Mouse (Mus musculus) limb, embryonic 10.5 days (tissue): ENCODE measurements around the gene Cys1. TPM values are rescaled to one million over a fixed set of nuclear protein-coding genes. Genes with fewer than 3 reads are reported as not detected.
"Not testable (repeated sequence)": the region's sequence is repeated elsewhere in the genome, so short reads cannot be mapped to it uniquely, and the experiment has no call there.

Source experiments
- DNase-seq: peaks from one replicate; pipeline ENCODE4 v3.0.0-alpha.2; 2017; ENCODE audit warnings: low spot score
- H3K27ac ChIP-seq: fragments of 300-500 bp; sonication (generic); 2 replicates; pipeline ENCODE4 v1.5.1; 2016; ENCODE audit warnings: mild to moderate bottlenecking
- H3K27me3 ChIP-seq: fragments of 300-500 bp; sonication (generic); 2 replicates; pipeline ENCODE4 v1.6.1; 2016; ENCODE audit warnings: low read depth, mild to moderate bottlenecking; ENCODE audit not compliant: poor library complexity, severe bottlenecking
- H3K36me3 ChIP-seq: fragments of 300-500 bp; sonication (generic); 2 replicates; pipeline ENCODE4 v1.6.1; 2016; ENCODE audit warnings: mild to moderate bottlenecking, moderate library complexity
- H3K4me1 ChIP-seq: fragments of 300-500 bp; sonication (generic); 2 replicates; pipeline ENCODE4 v1.6.1; 2016
- H3K4me3 ChIP-seq: fragments of 300-500 bp; sonication (generic); 2 replicates; pipeline ENCODE4 v1.5.1; 2016; ENCODE audit warnings: mild to moderate bottlenecking, moderate library complexity
- H3K9me3 ChIP-seq: fragments of 300-500 bp; sonication (generic); replicated peaks from 2 replicates; pipeline ENCODE4 v1.6.1; 2016; ENCODE audit warnings: mild to moderate bottlenecking
- whole genome bisulfite sequencing: fragments of 180-500 bp; shearing (Covaris S2); methylation state at CpG from one replicate; pipeline ENCODE4 v1.1.7; 2016; 5-methylcytosine and 5-hydroxymethylcytosine counted together
- polyA plus RNA-seq: library from polyadenylated mRNA; unstranded; fragments of >200 nt; fragmentation: Nextera tagmentation; extraction: Ambion mirVana; gene quantifications from 2 replicates; pipeline ENCODE4 v1.2.1, GENCODE M21; 2016

The Cys1 gene
- polyA plus RNA-seq, 1 experiment from 2014 or later: 0.21 TPM

DNA sequence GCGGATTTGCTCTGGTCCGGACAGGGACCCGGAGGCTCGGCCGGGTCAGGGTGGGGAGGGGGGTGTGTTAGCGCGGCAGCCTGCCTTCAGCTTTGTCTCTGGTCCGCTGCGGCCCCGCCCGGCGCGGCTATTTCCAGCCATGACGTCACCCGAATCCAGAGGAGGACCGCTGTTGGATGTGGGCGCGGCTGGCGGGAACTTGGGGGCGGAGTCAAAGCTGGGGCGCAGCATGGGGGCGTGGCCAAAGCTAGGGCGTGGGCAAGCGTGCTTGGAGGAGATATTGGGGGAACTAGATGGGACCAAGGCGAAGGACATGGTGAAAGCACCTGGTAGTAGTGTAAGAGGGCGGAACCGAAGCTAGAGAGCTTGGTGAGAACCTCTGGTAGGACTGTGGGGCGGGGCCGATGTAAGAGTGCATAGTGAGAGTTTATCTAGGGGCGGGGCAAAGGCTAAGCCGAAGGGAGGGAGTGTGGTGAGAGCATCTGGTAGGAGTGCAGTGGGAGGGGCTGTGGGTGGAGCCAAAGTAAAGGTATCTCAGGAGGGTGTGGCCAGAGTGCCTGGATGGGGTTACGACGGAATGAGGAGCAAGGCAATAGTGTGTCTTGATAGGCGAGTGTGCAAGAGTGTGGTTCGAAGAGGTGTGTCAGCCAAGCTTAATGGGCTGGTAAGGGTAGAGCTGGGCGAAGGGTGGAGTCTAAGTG lies 29.8 kb downstream of the Cys1 start:
- DNase-seq: peak; percentile 96
- under 1% methylated on average over 36 of the region's 36 CpGs for WGBS
- no peaks in the 10 kb centered on the region for H3K9me3 ChIP-seq
- peak overlapping the region; percentile 99 for H3K27ac ChIP-seq
- no peaks in the 10 kb centered on the region for H3K27me3 ChIP-seq
- H3K4me3 ChIP-seq: peak overlapping the region; percentile 94
- peaks cover 24% of the 10 kb centered on the region for H3K4me1 ChIP-seq
- peaks cover 35% of the 10 kb centered on the region for H3K36me3 ChIP-seq

DNA sequence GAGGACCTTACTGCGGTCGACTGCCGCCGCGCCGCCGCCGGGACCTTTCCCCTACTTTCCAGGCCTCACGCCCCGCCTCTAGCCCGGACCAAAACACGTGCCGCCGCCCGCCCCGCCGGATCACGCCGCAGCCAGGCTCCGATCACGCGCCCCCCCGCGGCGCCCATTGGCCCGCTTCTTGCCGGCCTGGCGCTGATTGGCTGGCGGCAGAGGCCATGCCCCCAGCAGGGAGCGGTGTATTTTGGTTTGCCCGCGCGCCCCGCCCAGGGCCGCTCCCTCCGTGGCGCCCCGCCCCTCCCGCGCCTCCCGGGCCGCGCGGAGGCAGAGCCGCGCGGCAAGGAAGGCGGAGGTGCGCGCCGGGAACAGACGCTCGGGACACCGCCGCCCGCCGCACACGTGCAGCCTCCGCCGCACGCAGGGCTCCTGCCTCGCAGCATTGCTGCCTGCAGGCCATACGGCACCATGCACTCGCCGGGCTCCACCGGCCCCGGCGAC lies 30.5 kb downstream of the Cys1 start, which contains the start of gene Klf11:
TSS of gene Klf11 (plus strand) at position 212 of the 495 bp plus-strand sequence.
- H3K9me3 ChIP-seq: no peaks in the 10 kb centered on the region
- H3K4me3 ChIP-seq: peak within 1 kb of the TSS; percentile 94
- H3K4me1 ChIP-seq: peaks cover 24% of the 10 kb centered on the region
- peak within 1 kb of the TSS; percentile 99 for H3K27ac ChIP-seq
- H3K36me3 ChIP-seq: peaks cover 28% of the 10 kb centered on the region
- H3K27me3 ChIP-seq: no peaks in the 10 kb centered on the region
- WGBS: under 1% methylated on average over 68 of the region's 68 CpGs
- peak; percentile 99 for DNase-seq

DNA sequence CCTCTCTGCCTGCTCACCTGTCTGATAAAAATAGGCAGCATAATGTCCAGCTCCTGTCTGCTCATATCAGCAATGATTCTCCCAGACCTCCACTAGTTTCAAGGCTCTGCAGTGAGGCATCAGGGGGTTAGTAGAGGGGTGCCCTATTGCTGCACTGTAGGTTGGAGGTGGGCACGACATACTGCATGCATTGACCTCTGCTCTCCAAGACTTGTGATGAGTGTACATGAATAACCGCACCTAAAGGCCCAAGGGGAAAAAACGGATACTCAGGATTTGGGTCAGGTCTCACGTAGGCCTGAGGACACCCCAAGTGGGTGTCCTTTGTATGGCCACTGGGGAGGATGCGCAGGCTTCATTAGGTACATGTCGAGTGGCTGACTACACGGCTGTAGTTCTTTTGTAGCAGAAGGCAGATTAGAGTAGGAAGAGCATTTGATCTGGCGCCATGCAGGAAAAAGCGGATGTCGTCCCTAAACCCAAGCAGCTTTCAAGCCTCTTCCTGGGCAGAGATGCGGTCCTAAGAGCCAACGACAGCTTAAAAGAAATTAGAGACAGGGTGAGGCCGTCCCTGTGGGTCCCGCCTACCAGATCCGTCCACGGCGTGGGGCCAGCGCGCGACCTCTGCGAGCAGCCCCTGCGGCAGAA lies 31.1 kb downstream of the Cys1 start:
- Histone ChIP-seq H3K9me3 (no peaks in the 10 kb centered on the region), H3K27me3 (no peaks in the 10 kb centered on the region), H3K27ac (peak overlapping the region; percentile 99), H3K4me3 (peak overlapping the region; percentile 94), H3K36me3 (peaks cover 23% of the 10 kb centered on the region), H3K4me1 (peaks cover 24% of the 10 kb centered on the region)
- WGBS: 4% methylated on average over 22 of the region's 22 CpGs
- DNase-seq: no peak

DNA sequence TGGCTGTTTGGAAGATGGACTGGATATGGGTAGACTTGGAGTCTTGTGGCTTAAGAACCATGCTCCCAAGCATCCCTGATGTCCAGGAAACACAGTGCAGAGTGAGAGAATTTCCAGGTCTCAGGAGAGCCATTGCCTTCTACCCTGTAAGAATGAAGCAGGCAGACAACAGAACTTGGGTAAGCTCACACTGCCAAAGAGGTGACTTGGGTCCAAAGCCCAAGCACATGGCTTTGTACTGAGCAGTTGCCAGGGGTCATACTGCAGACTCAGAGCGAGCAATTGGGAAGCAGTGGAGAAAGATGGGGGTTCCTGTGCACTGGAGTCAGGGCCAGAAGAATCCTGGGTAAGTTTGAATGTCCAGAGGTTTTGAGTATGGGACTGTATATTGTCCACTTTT lies 33.5 kb downstream of the Cys1 start:
- Histone ChIP-seq H3K27ac (no peak overlapping the region), H3K36me3 (no peaks in the 10 kb centered on the region), H3K9me3 (no peaks in the 10 kb centered on the region), H3K27me3 (no peaks in the 10 kb centered on the region), H3K4me1 (peaks cover 24% of the 10 kb centered on the region), H3K4me3 (no peak overlapping the region)
- DNase-seq: no peak
- 86% methylated on average over 1 of the region's 1 CpGs for WGBS

DNA sequence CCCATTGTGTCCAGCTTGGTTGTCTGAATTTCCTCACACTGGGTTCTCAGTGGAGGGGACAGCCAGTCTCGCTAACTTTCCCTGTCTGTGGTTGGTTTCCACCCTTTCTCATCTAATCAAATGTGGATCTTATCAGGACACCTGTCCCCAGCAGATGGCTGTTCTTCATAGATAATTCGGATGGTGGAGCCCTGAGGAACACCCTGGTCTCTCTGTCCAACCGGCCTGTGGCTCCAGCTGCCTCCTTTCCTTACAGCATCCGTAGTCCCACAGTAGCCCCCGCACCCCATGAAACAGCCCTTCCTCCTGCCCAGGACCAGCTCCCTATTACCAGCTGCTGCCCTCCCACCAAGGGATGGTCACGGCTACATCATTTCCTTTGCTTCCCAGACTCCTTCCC lies 35.7 kb downstream of the Cys1 start:
- DNase-seq: no peak
- H3K27me3 ChIP-seq: no peaks in the 10 kb centered on the region
- H3K4me1 ChIP-seq: peaks cover 11% of the 10 kb centered on the region
- no peak overlapping the region for H3K27ac ChIP-seq
- no peaks in the 10 kb centered on the region for H3K9me3 ChIP-seq
- WGBS: 80% methylated on average over 6 of the region's 6 CpGs
- no peaks in the 10 kb centered on the region for H3K36me3 ChIP-seq
- no peak overlapping the region for H3K4me3 ChIP-seq

DNA sequence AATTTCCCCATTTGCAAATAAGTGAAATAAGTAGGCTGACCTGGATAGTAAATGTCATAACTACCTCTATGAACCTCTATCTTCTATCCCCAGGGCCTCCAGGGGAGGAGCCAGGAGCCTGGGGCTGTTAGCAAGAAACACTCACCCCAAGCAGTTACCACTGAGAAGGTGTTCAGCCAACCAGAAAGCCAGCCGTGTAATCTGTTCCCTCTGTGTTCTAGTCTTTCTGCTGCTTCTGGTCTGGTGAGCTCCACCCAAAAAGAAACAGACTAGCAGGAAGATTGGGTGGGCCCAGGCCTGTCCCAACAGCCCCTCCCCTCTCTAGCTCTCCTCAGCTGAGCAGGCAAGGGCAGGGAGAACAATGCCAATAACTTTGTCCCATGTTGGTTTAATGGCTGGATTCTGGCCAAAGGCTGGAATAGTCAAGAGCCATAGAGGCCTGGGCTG lies 37.5 kb downstream of the Cys1 start:
- 55% methylated on average over 1 of the region's 1 CpGs for WGBS
- no peaks in the 10 kb centered on the region for H3K9me3 ChIP-seq
- H3K36me3 ChIP-seq: no peaks in the 10 kb centered on the region
- H3K4me1 ChIP-seq: peaks cover 2% of the 10 kb centered on the region; the same call in 1 of the 2 replicates
- DNase-seq: no peak
- H3K27ac ChIP-seq: no peak overlapping the region
- H3K27me3 ChIP-seq: no peaks in the 10 kb centered on the region
- H3K4me3 ChIP-seq: no peak overlapping the region

DNA sequence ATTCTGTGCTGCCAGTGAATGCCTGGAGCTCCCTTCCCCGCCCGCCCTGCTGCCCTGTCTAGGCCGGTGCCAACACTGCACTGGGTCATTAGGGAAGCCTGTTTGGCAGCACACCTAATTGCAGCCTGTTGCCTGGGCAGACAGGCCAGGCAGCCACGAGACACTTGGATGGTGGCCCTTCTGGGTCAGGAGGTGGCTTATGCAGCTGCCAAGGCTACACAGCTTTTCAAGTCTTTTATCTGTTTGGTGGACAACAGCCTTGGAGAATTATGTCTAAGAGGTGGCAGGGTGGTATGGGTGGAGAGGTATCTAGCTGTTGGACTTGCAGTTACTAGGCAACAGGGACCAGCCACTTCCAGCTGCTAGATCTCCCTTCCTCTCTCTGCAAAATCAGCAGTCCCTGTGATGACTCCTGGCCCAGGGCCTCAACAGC lies 39.2 kb downstream of the Cys1 start:
- 79% methylated on average over 4 of the region's 4 CpGs for WGBS
- Histone ChIP-seq H3K4me3 (no peak overlapping the region), H3K27me3 (no peaks in the 10 kb centered on the region)

DNA sequence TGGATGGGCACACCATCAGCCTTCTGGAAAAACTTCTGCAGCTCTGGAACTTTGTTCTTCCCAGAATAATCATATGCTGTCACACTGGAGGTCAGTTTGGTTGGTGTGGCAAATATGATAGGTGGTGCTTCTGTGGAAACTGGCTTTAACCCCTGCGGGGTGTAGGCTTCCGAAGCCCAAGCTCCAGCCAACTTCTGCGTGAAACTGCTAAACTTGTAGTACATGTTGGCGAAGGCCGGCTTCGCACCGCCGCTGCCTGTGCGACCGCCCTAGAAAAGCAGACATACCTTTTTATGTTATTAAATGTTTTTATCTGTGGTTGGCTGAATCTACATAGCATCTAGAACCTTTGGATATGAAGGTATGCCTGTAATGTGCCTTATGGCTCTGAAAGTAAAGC lies 42.8 kb downstream of the Cys1 start:
- not testable (repeated sequence) for H3K36me3 ChIP-seq, H3K27me3 ChIP-seq, DNase-seq, H3K27ac ChIP-seq, H3K9me3 ChIP-seq, H3K4me1 ChIP-seq, H3K4me3 ChIP-seq
- WGBS: 97% methylated on average over 10 of the region's 10 CpGs

More for the DNA sequence above, 39.2 kb downstream of the Cys1 start:
- Histone ChIP-seq H3K36me3 (no peaks in the 10 kb centered on the region), H3K27ac (no peak overlapping the region), H3K4me1 (peaks cover 2% of the 10 kb centered on the region; the same call in 1 of the 2 replicates), H3K9me3 (no peaks in the 10 kb centered on the region)
- no peak for DNase-seq

DNA sequence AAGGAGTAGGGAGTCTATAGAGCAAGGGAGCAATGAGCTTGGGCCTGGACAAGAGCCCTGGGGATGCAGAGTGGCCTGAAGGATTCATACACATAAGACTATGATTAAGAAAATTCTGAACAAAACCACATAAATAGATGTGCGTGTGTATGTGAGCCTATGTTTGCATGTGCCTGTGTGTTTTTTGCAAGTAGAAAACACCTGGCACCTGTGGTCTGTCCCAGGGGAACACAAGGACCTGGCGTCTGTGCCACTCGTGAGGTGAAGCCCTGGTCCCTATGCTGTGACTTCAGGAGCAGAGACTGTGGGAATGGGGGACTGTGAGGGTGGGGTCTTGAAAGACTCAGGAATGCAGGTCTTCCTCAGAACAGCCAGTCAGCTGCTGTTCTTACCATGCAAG lies 47.0 kb downstream of the Cys1 start:
- Histone ChIP-seq H3K4me1 (peaks cover 8% of the 10 kb centered on the region), H3K9me3 (no peaks in the 10 kb centered on the region), H3K27ac (no peak overlapping the region), H3K36me3 (no peaks in the 10 kb centered on the region), H3K27me3 (no peaks in the 10 kb centered on the region), H3K4me3 (no peak overlapping the region)
- WGBS: 86% methylated on average over 3 of the region's 3 CpGs
- no peak for DNase-seq

DNA sequence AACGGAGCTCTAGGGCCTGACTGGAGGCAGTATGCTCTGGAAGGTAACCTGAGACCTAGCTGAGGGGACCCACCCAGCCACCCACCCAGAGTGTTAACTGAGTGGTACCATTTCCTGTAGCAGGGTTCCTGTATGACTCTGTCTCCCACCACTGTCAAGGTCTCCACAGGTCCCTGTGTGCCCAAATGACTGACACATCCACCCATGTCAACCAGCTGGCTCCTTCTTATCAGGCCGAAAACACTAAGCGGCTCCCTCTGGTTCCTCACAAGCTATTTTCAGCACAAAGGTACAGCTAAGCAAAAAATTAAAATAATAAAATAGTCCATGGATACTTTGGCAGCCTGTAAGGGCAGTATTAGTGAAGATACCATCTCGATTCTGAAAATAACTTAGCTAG lies 47.4 kb downstream of the Cys1 start:
- Histone ChIP-seq H3K4me1 (peaks cover 8% of the 10 kb centered on the region), H3K27me3 (no peaks in the 10 kb centered on the region), H3K36me3 (no peaks in the 10 kb centered on the region), H3K9me3 (no peaks in the 10 kb centered on the region), H3K27ac (no peak overlapping the region), H3K4me3 (no peak overlapping the region)
- DNase-seq: no peak
- 87% methylated on average over 4 of the region's 4 CpGs for WGBS

DNA sequence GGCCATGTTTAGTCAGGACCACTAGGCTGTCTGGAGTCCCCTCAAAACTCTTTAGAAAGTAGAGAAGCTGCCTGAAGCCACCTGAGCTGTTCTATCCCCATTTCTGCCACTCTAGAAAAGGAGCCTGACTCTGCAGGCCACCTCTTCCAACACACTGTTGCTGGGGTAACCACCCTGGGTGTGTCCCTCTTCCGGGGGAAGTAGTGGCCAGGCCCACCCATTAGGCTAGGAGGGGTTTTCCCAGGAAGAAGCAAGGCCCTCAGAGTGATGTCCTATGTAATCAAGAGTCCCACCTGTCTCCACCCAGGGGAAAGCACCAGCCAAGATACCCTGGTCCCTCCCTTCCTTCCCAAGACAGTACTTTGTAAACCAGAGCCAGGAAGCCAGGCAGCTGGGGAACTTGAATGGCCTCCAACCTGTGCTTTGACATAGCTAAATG lies 47.8 kb downstream of the Cys1 start:
- H3K36me3 ChIP-seq: no peaks in the 10 kb centered on the region
- WGBS: 80% methylated on average over 1 of the region's 1 CpGs
- no peaks in the 10 kb centered on the region for H3K27me3 ChIP-seq
- H3K4me3 ChIP-seq: no peak overlapping the region
- peaks cover 8% of the 10 kb centered on the region for H3K4me1 ChIP-seq
- DNase-seq: no peak
- H3K9me3 ChIP-seq: no peaks in the 10 kb centered on the region
- H3K27ac ChIP-seq: no peak overlapping the region

DNA sequence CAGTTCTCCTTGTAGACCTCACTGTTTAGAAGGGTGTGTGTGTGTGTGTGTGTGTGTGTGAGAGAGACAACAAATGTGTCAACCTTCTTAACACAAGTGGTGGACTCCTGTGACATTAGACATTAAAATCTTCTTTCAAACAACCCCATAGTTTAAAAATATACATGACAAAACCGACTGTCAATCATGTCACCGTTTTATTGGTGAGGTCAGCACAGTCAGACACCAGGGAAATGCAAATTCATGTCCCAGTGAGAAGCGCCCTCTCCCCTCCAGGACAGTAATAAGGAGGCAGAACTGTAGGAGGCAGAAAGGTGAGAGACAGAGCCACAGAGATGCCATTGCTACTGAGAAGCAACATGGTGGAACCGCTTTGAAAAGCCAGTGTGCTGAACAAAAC lies 49.2 kb downstream of the Cys1 start:
- no peaks in the 10 kb centered on the region for H3K36me3 ChIP-seq
- H3K27ac ChIP-seq: no peak overlapping the region
- no peaks in the 10 kb centered on the region for H3K27me3 ChIP-seq
- H3K4me1 ChIP-seq: peaks cover 10% of the 10 kb centered on the region
- H3K4me3 ChIP-seq: no peak overlapping the region
- H3K9me3 ChIP-seq: no peaks in the 10 kb centered on the region
- no peak for DNase-seq
- WGBS: 74% methylated on average over 4 of the region's 4 CpGs

DNA sequence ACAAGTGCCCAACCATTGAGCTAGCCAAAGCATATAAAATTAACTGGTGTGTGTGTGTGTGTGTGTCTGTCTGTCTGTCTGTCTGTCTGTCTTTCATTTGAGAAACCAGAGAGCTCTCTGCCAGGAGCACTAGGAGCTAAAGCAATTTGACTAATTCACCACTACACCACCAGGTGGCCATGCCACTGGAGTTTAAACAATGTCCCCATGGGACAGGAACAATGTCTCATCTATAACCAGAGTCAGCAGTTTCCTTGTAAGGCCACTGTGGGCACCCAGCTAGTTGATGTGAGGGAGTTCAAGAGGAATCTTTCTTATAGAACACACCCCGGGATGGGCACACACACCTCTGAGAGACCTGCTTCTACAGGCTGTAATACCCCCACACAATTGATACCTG lies 51.4 kb downstream of the Cys1 start:
- DNase-seq: no peak
- 89% methylated on average over 1 of the region's 1 CpGs for WGBS
- Histone ChIP-seq H3K4me1 (peaks cover 16% of the 10 kb centered on the region), H3K27me3 (no peaks in the 10 kb centered on the region), H3K9me3 (no peaks in the 10 kb centered on the region), H3K4me3 (no peak overlapping the region), H3K36me3 (no peaks in the 10 kb centered on the region), H3K27ac (no peak overlapping the region)
